Mouse (Mus musculus) G1E (cell line): ENCODE data around the gene Lpgat1.

Source experiments
- CTCF ChIP-seq: IDR thresholded peaks from 2 replicates; pipeline ENCODE4 v1.5.1; 2012; ENCODE audit warnings: low read depth, low read length, inconsistent platforms, mixed read lengths
- POLR2AphosphoS5 ChIP-seq: IDR thresholded peaks from 2 replicates; pipeline ENCODE4 v1.6.1; 2012; ENCODE audit warnings: low read depth, low read length, inconsistent platforms; ENCODE audit not compliant: insufficient replicate concordance

- TF ChIP-seq CTCF (no peak), POLR2AphosphoS5 (no peak)
These were observed 76.4 kb downstream of the Lpgat1 start for GRCm38 (mm10) chr1:191793888-191794532.
